Mouse (Mus musculus): ENCODE measurements around the gene Ccdc144b. TPM values are rescaled to one million over a fixed set of nuclear protein-coding genes. Genes with fewer than 3 reads are reported as not detected.
A peak's percentile ranks its signal among the peaks of the same experiment; 100 is the strongest.

The Ccdc144b gene
- polyA plus RNA-seq, 1 experiment from 2014 or later, result not detected

DNA sequence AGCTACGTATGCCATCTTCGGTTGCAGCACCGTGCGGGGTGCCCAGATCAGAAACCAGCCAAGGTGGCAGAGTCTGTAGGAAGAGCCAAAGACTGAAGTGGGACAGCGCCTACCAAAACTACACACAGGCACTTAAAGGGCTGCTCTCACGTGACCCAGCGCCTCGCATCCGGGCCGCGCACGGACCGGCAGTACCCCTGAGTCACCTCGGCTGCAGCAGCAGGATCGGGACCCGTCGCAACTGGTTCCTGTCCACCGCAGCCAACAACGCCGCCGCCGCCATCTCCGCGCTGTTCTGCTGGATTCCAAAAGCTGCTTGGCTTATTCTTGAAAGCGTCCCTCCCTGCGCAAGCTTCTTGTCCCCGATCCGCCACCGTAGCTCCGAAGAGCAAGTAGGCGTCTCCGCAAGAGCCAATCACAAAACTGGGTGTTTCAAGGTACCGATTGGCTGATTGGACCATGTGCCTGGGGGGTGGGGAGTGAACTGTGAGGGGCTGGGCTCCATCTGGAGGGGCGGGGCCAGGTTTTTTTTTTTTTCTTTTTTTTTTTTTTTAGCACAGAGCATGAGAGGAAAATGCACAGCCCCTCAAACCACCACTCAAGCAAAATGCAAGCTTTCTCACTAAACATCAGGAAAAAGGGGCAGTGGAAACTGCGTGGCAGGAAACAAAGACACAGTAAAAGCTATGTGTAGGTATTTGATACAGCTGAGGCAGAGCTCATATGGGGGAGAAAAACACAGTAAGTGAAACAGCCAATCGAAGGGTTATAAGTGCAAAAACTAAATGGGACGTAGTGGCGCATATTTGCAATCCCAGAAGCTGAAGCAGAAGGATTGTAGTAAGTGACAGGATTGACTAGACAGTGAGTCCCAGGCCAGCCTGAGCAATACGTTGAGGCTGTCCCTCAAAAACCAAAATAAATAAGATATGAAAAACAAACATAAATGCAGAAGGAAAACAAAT lies 52.8 kb downstream of the Ccdc144b start, which contains the start of gene Mccc1:
Gene Mccc1, minus strand, starts transcription at position 404 of the 965 bp plus-strand sequence.
- H3K4me1 ChIP-seq (ENCODE audit: control insufficient read depth, insufficient read depth, low read length), result no peaks in the 10 kb centered on the region
- H3K4me3 ChIP-seq (ENCODE audit: low read length), result peak within 1 kb of the TSS; percentile 75
- no peaks in the 10 kb centered on the region for H3K9me3 ChIP-seq (ENCODE audit: control insufficient read depth, low read length)
- WGBS, result 3% methylated on average over 39 of the region's 39 CpGs
- ATAC-seq, result peak; percentile 100
- H3K27me3 ChIP-seq (replicated peaks; ENCODE audit: control insufficient read depth, insufficient read depth, low read length), result no peaks in the 10 kb centered on the region
- H3K27ac ChIP-seq (ENCODE audit: low read length), result peak within 1 kb of the TSS; percentile 76
- peak within 1 kb of the TSS; percentile 83 for H3K4me2 ChIP-seq (ENCODE audit: low read depth, low read length)
- H3K9ac ChIP-seq (ENCODE audit: low read depth, low read length), result peak within 1 kb of the TSS; percentile 77
- no peaks in the 10 kb centered on the region for H3K36me3 ChIP-seq (ENCODE audit: control insufficient read depth, insufficient read depth, low read length)

DNA sequence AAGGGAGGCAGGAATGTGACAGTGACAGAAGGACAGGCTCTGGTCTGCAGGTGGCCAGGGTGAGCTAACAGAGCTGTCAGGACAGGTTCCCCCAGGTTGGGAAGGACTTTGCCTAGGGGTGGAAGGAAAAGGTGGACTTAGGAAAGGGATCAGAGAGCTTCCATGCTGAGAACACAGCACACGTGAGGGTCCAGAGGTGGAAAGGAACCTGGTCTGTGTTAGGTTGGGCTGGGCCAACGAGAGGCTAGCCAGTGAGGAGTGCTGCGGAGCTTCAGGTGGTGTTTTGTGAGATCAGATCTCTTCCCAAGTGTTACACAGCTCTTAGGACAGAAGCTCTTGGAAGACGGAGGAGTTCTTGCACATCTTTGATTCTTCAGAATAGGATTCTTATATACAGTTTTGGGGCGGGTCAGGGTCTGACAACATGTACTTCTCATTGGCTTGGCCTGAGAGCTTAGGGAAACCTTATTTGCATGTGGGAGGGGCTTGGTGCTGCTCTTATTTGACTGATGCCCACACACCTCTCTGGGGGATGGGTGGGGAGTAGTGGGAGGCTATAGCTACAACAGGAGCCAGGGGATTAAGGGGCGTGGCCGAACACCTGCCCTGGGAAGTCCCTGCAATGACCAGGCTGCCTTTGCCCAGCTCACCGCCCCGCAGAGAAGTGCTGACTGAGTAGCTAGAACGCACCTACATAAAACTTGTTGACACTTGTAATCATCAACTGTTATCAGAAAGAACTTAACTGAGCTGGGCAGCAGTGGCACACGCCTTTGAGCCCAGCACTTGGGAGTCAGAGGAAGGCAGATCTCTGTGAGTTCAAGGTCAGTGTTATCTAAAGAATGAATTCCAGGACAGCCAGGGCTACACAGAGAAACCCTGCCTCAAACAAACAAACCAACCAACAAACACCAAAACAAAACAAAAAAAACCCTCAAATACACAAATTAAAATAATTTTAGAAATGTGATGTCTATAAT lies 58.5 kb downstream of the Ccdc144b start:
- no peak overlapping the region for H3K27ac ChIP-seq (ENCODE audit: low read length)
- peak; percentile 77 for ATAC-seq
- 56% methylated on average over 11 of the region's 11 CpGs for WGBS
- H3K9me3 ChIP-seq (ENCODE audit: control insufficient read depth, low read length), result no peaks in the 10 kb centered on the region
- H3K36me3 ChIP-seq (ENCODE audit: control insufficient read depth, insufficient read depth, low read length), result no peaks in the 10 kb centered on the region
- H3K4me1 ChIP-seq (ENCODE audit: control insufficient read depth, insufficient read depth, low read length), result no peaks in the 10 kb centered on the region
- H3K27me3 ChIP-seq (replicated peaks; ENCODE audit: control insufficient read depth, insufficient read depth, low read length), result no peaks in the 10 kb centered on the region
- no peak overlapping the region for H3K4me2 ChIP-seq (ENCODE audit: low read depth, low read length)
- H3K4me3 ChIP-seq (ENCODE audit: low read length), result no peak overlapping the region
- H3K9ac ChIP-seq (ENCODE audit: low read depth, low read length), result no peak overlapping the region

DNA sequence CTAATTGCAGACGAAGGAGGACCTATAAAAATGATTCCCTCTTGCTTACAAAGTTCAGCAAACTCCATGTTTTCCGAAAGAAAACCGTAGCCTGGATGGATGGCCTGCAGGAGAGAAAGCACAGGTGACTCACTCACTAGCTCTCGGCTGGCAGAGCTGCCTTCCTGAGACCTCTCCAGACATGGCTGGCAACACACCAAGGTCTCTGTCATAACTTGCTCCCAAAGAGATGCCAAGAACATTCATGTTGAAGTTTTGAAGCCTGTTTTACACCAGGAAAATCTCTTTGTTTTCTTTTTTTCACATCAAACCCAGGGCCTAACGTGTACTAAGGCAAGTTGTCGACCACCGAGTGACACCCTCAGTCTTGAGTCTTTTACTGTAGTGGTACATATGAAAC lies 62.6 kb downstream of the Ccdc144b start:
- H3K36me3 ChIP-seq (ENCODE audit: control insufficient read depth, insufficient read depth, low read length), result peaks cover 4% of the 10 kb centered on the region; the same call in 1 of the 2 replicates
- ATAC-seq, result no peak

DNA sequence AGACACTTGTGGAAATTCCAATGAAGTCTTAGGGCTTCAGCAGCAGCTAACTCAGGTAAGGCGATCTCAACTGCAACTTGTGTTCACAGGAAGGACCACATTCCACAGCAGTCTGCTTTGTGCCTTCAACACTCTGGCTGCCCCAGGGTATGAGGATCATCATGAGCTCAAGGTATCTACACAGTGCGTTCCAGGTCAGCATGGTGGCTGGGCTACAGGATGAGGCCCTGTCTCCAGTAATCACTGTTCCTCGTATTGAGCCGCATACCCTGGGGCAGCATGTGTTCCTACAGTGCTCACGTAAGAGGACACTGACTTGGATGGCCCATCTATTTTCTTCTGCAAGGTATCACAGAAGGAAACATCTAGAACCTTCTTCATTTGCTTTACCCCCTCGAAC lies 65.3 kb downstream of the Ccdc144b start:
- 91% methylated on average over 6 of the region's 6 CpGs for WGBS
- Histone ChIP-seq H3K9me3 (ENCODE audit: control insufficient read depth, low read length) (no peaks in the 10 kb centered on the region), H3K9ac (ENCODE audit: low read depth, low read length) (no peak overlapping the region), H3K27me3 (replicated peaks; ENCODE audit: control insufficient read depth, insufficient read depth, low read length) (no peaks in the 10 kb centered on the region), H3K4me1 (ENCODE audit: control insufficient read depth, insufficient read depth, low read length) (no peaks in the 10 kb centered on the region), H3K4me3 (ENCODE audit: low read length) (no peak overlapping the region), H3K36me3 (ENCODE audit: control insufficient read depth, insufficient read depth, low read length) (peaks cover 4% of the 10 kb centered on the region; the same call in 1 of the 2 replicates), H3K4me2 (ENCODE audit: low read depth, low read length) (no peak overlapping the region), H3K27ac (ENCODE audit: low read length) (no peak overlapping the region)
- no peak for ATAC-seq

More for the DNA sequence above, 62.6 kb downstream of the Ccdc144b start:
- H3K9ac ChIP-seq (ENCODE audit: low read depth, low read length), result no peak overlapping the region
- no peaks in the 10 kb centered on the region for H3K9me3 ChIP-seq (ENCODE audit: control insufficient read depth, low read length)
- WGBS, result 94% methylated on average over 7 of the region's 7 CpGs
- H3K4me1 ChIP-seq (ENCODE audit: control insufficient read depth, insufficient read depth, low read length), result no peaks in the 10 kb centered on the region
- no peak overlapping the region for H3K27ac ChIP-seq (ENCODE audit: low read length)
- H3K27me3 ChIP-seq (replicated peaks; ENCODE audit: control insufficient read depth, insufficient read depth, low read length), result no peaks in the 10 kb centered on the region
- H3K4me3 ChIP-seq (ENCODE audit: low read length), result no peak overlapping the region
- H3K4me2 ChIP-seq (ENCODE audit: low read depth, low read length), result no peak overlapping the region

DNA sequence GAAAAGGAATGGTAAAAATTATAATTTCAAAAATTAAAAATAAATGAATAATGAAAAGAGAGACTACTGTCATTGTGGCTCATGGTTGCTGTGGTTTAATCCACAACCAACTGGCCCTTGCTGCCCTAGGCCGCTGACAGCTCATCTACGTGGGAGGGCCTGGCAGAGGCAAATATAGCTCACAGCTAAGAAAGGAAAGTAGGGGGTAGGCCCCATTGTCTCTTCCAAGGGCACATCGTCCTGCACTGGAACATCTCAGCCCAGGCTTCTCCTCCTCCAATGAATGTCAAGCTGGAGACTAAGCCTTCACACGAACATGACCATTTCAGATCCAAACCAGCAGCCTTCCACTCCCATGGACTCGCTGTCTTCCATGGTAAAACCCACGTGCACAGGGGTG lies 67.1 kb downstream of the Ccdc144b start:
- H3K9me3 ChIP-seq (ENCODE audit: control insufficient read depth, low read length), result no peaks in the 10 kb centered on the region
- no peak overlapping the region for H3K9ac ChIP-seq (ENCODE audit: low read depth, low read length)
- no peak overlapping the region for H3K27ac ChIP-seq (ENCODE audit: low read length)
- H3K27me3 ChIP-seq (replicated peaks; ENCODE audit: control insufficient read depth, insufficient read depth, low read length), result no peaks in the 10 kb centered on the region
- no peaks in the 10 kb centered on the region for H3K4me1 ChIP-seq (ENCODE audit: control insufficient read depth, insufficient read depth, low read length)
- WGBS, result 90% methylated on average over 6 of the region's 6 CpGs
- H3K4me3 ChIP-seq (ENCODE audit: low read length), result no peak overlapping the region
- no peak overlapping the region for H3K4me2 ChIP-seq (ENCODE audit: low read depth, low read length)
- H3K36me3 ChIP-seq (ENCODE audit: control insufficient read depth, insufficient read depth, low read length), result peaks cover 4% of the 10 kb centered on the region; the same call in 1 of the 2 replicates
- ATAC-seq, result no peak

DNA sequence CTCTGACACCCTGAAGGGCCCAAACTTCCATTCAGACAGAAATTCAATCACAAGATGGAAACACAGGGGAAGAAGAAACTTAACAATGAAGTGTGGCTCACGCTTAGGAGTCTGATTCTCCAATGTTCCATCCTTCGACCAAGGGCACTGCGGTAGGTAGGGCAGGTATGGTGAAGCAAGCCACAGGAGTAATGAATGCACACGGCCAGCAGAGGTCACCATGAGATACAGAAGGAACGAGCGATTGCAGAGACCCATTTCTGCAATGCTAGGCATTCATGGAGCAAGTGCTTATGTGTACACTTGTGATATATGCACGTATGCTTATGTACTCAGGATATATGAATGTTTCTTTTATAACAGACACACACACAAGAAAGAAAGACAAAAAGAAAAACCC lies 79.8 kb downstream of the Ccdc144b start:
- 0 out of 2 replicates have a peak, but pooled peaks have one; percentile 48 for ATAC-seq

DNA sequence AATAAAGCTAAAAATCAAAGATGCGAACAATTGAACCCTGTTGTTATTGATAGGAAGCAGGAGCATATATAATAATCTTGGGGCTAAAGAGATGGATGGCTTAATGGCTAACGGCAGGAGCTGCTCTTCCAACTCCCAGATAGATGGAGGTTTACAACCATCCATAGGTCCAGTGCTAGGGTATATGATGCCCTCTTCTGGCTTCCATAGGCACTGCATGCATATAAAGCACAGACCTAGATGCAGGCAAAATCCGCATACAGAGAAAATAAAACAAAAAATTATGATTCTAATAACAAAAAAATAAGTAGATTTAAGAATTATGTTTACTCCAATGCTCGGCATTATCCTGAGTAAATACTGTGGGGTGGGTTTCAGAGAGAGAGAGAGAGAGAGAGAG lies 80.4 kb downstream of the Ccdc144b start:
- Histone ChIP-seq H3K9ac (ENCODE audit: low read depth, low read length) (no peak overlapping the region), H3K27me3 (replicated peaks; ENCODE audit: control insufficient read depth, insufficient read depth, low read length) (no peaks in the 10 kb centered on the region), H3K36me3 (ENCODE audit: control insufficient read depth, insufficient read depth, low read length) (peaks cover 6% of the 10 kb centered on the region; the same call in 1 of the 2 replicates), H3K4me2 (ENCODE audit: low read depth, low read length) (no peak overlapping the region), H3K9me3 (ENCODE audit: control insufficient read depth, low read length) (no peaks in the 10 kb centered on the region), H3K4me3 (ENCODE audit: low read length) (no peak overlapping the region), H3K27ac (ENCODE audit: low read length) (no peak overlapping the region), H3K4me1 (ENCODE audit: control insufficient read depth, insufficient read depth, low read length) (no peaks in the 10 kb centered on the region)
- no peak for ATAC-seq
- WGBS, result 83% methylated on average over 4 of the region's 4 CpGs

More for the DNA sequence above, 79.8 kb downstream of the Ccdc144b start:
- Histone ChIP-seq H3K9ac (ENCODE audit: low read depth, low read length) (no peak overlapping the region), H3K4me3 (ENCODE audit: low read length) (no peak overlapping the region), H3K4me2 (ENCODE audit: low read depth, low read length) (no peak overlapping the region), H3K27me3 (replicated peaks; ENCODE audit: control insufficient read depth, insufficient read depth, low read length) (no peaks in the 10 kb centered on the region), H3K4me1 (ENCODE audit: control insufficient read depth, insufficient read depth, low read length) (no peaks in the 10 kb centered on the region), H3K36me3 (ENCODE audit: control insufficient read depth, insufficient read depth, low read length) (peaks cover 6% of the 10 kb centered on the region; the same call in 1 of the 2 replicates), H3K9me3 (ENCODE audit: control insufficient read depth, low read length) (no peaks in the 10 kb centered on the region), H3K27ac (ENCODE audit: low read length) (no peak overlapping the region)
- 69% methylated on average over 7 of the region's 7 CpGs for WGBS

DNA sequence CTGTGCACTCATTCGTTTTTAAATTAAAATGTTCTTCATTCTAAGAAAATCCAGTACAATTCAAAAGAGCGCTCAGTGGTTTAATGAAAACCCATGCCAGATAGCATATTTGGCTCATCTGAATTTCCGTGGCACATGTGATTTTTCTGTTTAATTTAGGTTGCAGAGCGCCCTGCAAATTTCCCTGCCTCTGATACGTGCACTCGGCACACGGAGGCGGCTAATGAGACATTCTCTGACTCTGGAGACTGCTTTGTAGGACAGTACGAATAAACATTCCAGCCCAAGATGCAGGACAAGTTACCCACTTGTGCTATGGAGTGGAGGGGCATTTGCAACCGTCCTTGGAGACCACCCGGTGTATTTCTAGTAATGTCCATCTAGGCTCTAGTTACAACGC lies 82.2 kb downstream of the Ccdc144b start:
- Histone ChIP-seq H3K27ac (ENCODE audit: low read length) (no peak overlapping the region), H3K36me3 (ENCODE audit: control insufficient read depth, insufficient read depth, low read length) (0 out of 2 replicates have a peak, but pooled peaks cover 4% of the 10 kb centered on the region), H3K4me2 (ENCODE audit: low read depth, low read length) (no peak overlapping the region), H3K27me3 (replicated peaks; ENCODE audit: control insufficient read depth, insufficient read depth, low read length) (no peaks in the 10 kb centered on the region), H3K9me3 (ENCODE audit: control insufficient read depth, low read length) (no peaks in the 10 kb centered on the region), H3K4me1 (ENCODE audit: control insufficient read depth, insufficient read depth, low read length) (no peaks in the 10 kb centered on the region), H3K4me3 (ENCODE audit: low read length) (no peak overlapping the region), H3K9ac (ENCODE audit: low read depth, low read length) (no peak overlapping the region)
- 92% methylated on average over 12 of the region's 12 CpGs for WGBS
- ATAC-seq, result no peak

DNA sequence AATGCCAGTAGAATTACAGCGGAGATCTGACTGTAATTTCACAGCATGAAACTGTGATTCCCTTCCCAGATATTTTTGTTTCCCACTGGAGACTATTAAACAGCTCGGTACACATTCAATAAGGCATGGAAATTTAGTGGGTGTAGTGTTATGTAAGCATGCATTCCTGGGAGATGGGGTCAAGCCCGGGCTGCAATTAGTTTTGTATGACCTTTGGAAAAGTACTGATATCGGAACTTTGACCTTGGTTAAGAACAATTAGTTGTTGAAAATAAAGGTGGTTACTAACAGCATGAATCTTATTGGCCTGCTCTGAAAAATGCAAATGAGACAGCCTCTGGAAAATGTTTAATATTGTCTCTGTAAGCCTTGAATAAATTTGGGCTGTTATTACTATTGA lies 82.9 kb downstream of the Ccdc144b start:
- Histone ChIP-seq H3K36me3 (ENCODE audit: control insufficient read depth, insufficient read depth, low read length) (0 out of 2 replicates have a peak, but pooled peaks cover 4% of the 10 kb centered on the region), H3K4me3 (ENCODE audit: low read length) (no peak overlapping the region), H3K27me3 (replicated peaks; ENCODE audit: control insufficient read depth, insufficient read depth, low read length) (no peaks in the 10 kb centered on the region), H3K4me1 (ENCODE audit: control insufficient read depth, insufficient read depth, low read length) (no peaks in the 10 kb centered on the region), H3K9ac (ENCODE audit: low read depth, low read length) (no peak overlapping the region), H3K9me3 (ENCODE audit: control insufficient read depth, low read length) (no peaks in the 10 kb centered on the region), H3K4me2 (ENCODE audit: low read depth, low read length) (no peak overlapping the region), H3K27ac (ENCODE audit: low read length) (no peak overlapping the region)
- WGBS, result 85% methylated on average over 4 of the region's 4 CpGs
- no peak for ATAC-seq
